Mouse (Mus musculus) layer of hippocampus, adult 2 months (tissue): ENCODE results near the gene Cebpg. TPM values are rescaled to one million over a fixed set of nuclear protein-coding genes. Genes with fewer than 3 reads are reported as not detected.

Experiments
- DNase-seq, 2 experiments: peaks; one replicate each; pipeline ENCODE4 v3.0.0; 2022; ENCODE audit warnings: low spot score in 2 of 2
- H3K27ac ChIP-seq: fragments of 200-600 bp; 2 replicates; pipeline ENCODE4 v1.8.1; 2022
- H3K4me3 ChIP-seq: fragments of 200-600 bp; 2 replicates; pipeline ENCODE4 v1.8.1; 2022; ENCODE audit warnings: mild to moderate bottlenecking
- CTCF ChIP-seq: fragments of 200-600 bp; conservative IDR thresholded peaks from 2 replicates; pipeline ENCODE4 v1.8.1; 2022; ENCODE audit warnings: antibody characterized with exemption, mild to moderate bottlenecking, moderate library complexity
- microRNA-seq, 2 experiments: library from miRNA; unstranded; fragments of <30 nt; microRNA quantifications; one replicate each; pipeline ENCODE4 v1.2.0; 2021
- total RNA-seq, 2 experiments: library from RNA; stranded (reverse); gene quantifications; 2 replicates each; pipeline ENCODE4 v1.2.3; 2021

Gene Cebpg
- total RNA-seq, 2 experiments from 2014 or later = 28.0 to 32.8 TPM

GRCm38 (mm10) chr7:35027801-35028420 is 28.5 kb downstream of the Cebpg start:
- H3K27ac ChIP-seq = peak overlapping the region; percentile 72
- no peak for TF ChIP-seq CTCF
- DNase-seq = no peak

GRCm38 (mm10) chr7:35026838-35027291 is 29.5 kb downstream of the Cebpg start:
- peak; percentile 51 to 67 for DNase-seq
- Histone ChIP-seq H3K4me3 (no peak overlapping the region), H3K27ac (peak overlapping the region; percentile 72)
- TF ChIP-seq CTCF = peak; percentile 77

More at GRCm38 (mm10) chr7:35027801-35028420, 28.5 kb downstream of the Cebpg start:
- H3K4me3 ChIP-seq = no peak overlapping the region

- no peak for DNase-seq
- no peak for TF ChIP-seq CTCF
- no peak overlapping the region for H3K4me3 ChIP-seq
- peak overlapping the region; percentile 68 for H3K27ac ChIP-seq
These were observed 30.1 kb downstream of the Cebpg start for GRCm38 (mm10) chr7:35026276-35026630.

- peak; percentile 98 for TF ChIP-seq CTCF
- peak; percentile 74 to 87 for DNase-seq
- peak overlapping the region; percentile 68; the same call in 1 of the 2 replicates for H3K27ac ChIP-seq
- H3K4me3 ChIP-seq = no peak overlapping the region
These were observed 30.7 kb downstream of the Cebpg start for GRCm38 (mm10) chr7:35025409-35026275.

GRCm38 (mm10) chr7:35024426-35024825 is 31.9 kb downstream of the Cebpg start:
- TF ChIP-seq CTCF = no peak
- no peak for DNase-seq
- no peak overlapping the region for H3K4me3 ChIP-seq
- peak overlapping the region; percentile 25; the same call in 1 of the 2 replicates for H3K27ac ChIP-seq

- TF ChIP-seq CTCF = 0 out of 2 replicates have a peak, but pooled peaks have one; percentile 16
- DNase-seq = no peak
- Histone ChIP-seq H3K27ac (no peak overlapping the region), H3K4me3 (no peak overlapping the region)
These were observed 33.1 kb downstream of the Cebpg start for GRCm38 (mm10) chr7:35023251-35023650.

GRCm38 (mm10) chr7:35021365-35021764 is 35.0 kb downstream of the Cebpg start:
- Histone ChIP-seq H3K27ac (peak overlapping the region; percentile 59), H3K4me3 (no peak overlapping the region)
- DNase-seq = no peak
- no peak for TF ChIP-seq CTCF

- Histone ChIP-seq H3K4me3 (no peak overlapping the region), H3K27ac (no peak overlapping the region)
- DNase-seq = no peak
- no peak for TF ChIP-seq CTCF
These were observed 41.1 kb downstream of the Cebpg start for GRCm38 (mm10) chr7:35015252-35015651.

GRCm38 (mm10) chr7:35013228-35013627 is 43.1 kb downstream of the Cebpg start:
- no peak for TF ChIP-seq CTCF
- H3K27ac ChIP-seq = no peak overlapping the region
- no peak overlapping the region for H3K4me3 ChIP-seq
- no peak for DNase-seq

- TF ChIP-seq CTCF = no peak
- Histone ChIP-seq H3K4me3 (no peak overlapping the region), H3K27ac (no peak overlapping the region)
- no peak for DNase-seq
These were observed 49.7 kb downstream of the Cebpg start for GRCm38 (mm10) chr7:35006661-35007060.

- no peak overlapping the region for H3K4me3 ChIP-seq
- TF ChIP-seq CTCF = no peak
- H3K27ac ChIP-seq = no peak overlapping the region
- no peak for DNase-seq
These were observed 53.1 kb downstream of the Cebpg start for GRCm38 (mm10) chr7:35003171-35003737.

- TF ChIP-seq CTCF = peak; percentile 85
- peak in 1 of 2 experiments; percentile 39 for DNase-seq
- H3K27ac ChIP-seq = no peak overlapping the region
- no peak overlapping the region for H3K4me3 ChIP-seq
These were observed 55.5 kb downstream of the Cebpg start for GRCm38 (mm10) chr7:35000839-35001238.

Small RNA genes lying within 50 kb of the gene (microRNA-seq; reads per million reads assigned to microRNA genes)
- 0 reads per million in 2 experiments for gene Gm25033

Other genes with a start within 250 kb of the Cebpg start
- 10 to 100 TPM; 25.7 to 39.9 TPM for gene Chst8, start 243.9 kb downstream of the Cebpg start, total RNA-seq
- 10 to 100 TPM; 31.4 to 31.8 TPM for gene Pepd, start 144.2 kb downstream of the Cebpg start, total RNA-seq
- gene Cebpa, start 62.7 kb upstream of the Cebpg start, total RNA-seq = 10 to 100 TPM; 16.6 to 18.0 TPM
- gene Slc7a10, start 129.8 kb upstream of the Cebpg start, total RNA-seq = 10 to 100 TPM; 50.0 to 50.6 TPM
- 10 to 100 TPM; 73.2 to 76.7 TPM for gene Lrp3, start 158.9 kb upstream of the Cebpg start, total RNA-seq